Mouse (Mus musculus) right cerebral cortex, postnatal 14 days (tissue): Measurements from ENCODE around the gene Gm7137.
"Not testable (repeated sequence)": the region's sequence is repeated elsewhere in the genome, so short reads cannot be mapped to it uniquely, and the experiment has no call there.

ENCODE experiments used
- DNase-seq: peaks from one replicate; pipeline ENCODE4 v3.0.0; 2022

Gm7137 gene

DNA sequence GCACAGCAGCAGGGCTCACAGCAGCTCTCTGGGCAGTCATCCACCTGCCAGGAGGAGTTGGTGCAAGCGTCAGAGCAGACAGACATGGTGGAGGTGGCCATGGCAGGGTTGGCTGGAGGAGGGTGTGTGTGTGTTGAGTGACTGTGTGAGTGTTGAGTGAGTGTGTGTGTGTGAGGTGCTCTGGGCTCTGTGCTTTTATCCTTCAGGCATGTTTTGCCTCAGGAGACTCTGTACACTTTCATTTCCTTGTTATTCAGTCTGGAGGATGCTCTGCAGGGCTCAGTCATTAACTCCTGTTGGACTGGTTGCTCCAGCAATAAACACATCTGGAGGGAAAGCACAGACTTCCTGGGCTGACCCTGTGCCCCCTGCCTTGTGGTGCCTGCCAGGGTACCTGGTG lies 36.7 kb downstream of the Gm7137 start, which contains the start of gene Gm9736:
Gm9736 (minus strand) TSS at position 101 of the 400 bp plus-strand sequence.
- DNase-seq, result not testable (repeated sequence)

DNA sequence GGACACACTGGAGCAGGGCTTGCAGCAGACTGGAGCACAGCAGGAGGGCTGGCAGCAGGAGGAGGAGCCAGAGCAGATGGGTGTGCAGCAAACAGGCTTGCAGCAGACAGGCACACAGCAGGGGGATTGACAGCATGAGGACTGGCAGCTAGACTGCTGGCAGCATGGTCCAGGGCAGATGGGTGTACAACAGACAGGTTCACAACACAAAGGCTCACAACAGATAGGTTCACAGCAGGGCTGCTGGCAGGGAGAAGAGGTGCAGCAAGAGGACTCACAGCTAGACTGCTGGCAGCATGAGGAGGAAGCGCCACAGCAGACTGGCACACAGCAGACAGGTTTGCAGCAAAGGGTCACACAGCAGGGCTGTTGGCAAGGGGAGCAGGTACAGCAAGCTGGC lies 37.3 kb downstream of the Gm7137 start:
- DNase-seq, result not testable (repeated sequence)

DNA sequence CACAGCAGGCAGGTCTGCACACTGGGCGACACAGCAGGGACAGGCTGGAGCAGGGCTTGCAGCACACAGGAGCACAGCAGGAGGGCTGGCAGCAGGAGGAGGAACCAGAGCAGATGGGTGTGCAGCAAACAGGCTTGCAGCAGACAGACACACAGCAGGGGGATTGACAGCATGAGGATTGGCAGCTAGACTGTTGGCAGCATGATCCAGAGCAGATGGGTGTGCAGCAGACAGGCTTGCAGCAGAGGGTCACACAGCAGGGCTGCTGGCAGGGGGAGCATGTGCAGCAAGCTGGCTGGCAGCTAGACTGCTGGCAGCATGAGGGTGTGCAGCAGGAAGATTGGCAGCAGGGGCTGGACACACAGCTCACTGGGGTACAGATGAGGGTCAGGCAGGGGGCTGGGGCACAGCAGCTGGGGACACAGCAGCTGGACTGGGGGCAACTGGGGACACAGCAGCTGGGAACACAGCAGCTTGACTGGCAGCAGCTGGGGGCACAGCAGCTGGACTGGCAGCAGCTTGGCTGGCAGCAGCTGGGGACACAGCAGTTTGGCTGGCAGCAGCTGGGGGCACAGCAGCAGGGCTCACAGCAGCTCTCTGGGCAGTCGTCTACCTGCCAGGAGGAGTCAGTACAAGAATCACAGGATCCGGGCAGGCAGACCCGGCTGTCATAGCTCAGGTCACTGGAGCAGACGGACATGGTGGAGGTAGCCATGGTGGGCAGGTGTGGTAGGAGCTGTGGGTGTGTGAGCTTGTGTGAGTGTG lies 45.9 kb downstream of the Gm7137 start, which contains the start of gene Gm18596:
Gm18596 (minus strand) TSS at position 715 of the 765 bp plus-strand sequence.
- DNase-seq, result not testable (repeated sequence)

DNA sequence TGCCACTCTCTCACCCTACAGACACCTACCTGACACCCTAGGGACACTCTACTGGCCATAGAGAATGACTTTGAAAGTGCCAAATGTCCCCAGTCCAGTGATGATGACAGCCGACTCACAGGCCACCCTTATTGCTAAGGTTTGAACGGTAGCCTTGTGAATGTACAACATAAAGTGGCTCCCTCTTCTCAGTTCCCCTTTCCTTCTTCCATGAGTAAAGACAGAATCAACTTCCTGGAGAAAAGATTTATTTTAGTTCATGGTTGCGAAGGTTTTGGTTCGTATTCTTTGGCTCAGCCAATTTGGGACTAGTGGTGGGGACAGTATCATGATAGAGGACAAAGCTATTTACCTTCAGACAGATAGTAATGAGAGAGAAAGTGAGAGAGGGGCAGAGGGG lies 49.1 kb downstream of the Gm7137 start:
- no peak for DNase-seq
